Mouse (Mus musculus) liver, embryonic 14.5 days (tissue): ENCODE measurements at regions not wholly inside any gene's neighbourhood (a gene's known extent, or its start where the extent isn't known, plus 50 kb on each side); places are given as distances from the start of the nearest gene placed in this dataset.

Experiments used
- ATAC-seq: fragments of 200-750 bp; cut with Nextera tagmentation; 2 replicates; pipeline ENCODE4 v1.8.0; 2017; ENCODE audit warnings: moderate number of reproducible peaks, mild to moderate bottlenecking, moderate library complexity; ENCODE audit not compliant: insufficient read depth
- DNase-seq, 3 experiments: peaks; one replicate each; pipeline ENCODE4 v3.0.0-alpha.2; 2012 to 2013; ENCODE audit warnings: low read depth in 3 of 3, low spot score in 3 of 3
- H3K27ac ChIP-seq: fragments of 300-500 bp; sonication (generic); 2 replicates; pipeline ENCODE4 v1.5.1; 2014; ENCODE audit warnings: moderate library complexity, mild to moderate bottlenecking, control low read depth, inconsistent platforms
- H3K27me3 ChIP-seq: fragments of 300-500 bp; sonication (generic); 2 replicates; pipeline ENCODE4 v1.6.1; 2014; ENCODE audit warnings: mild to moderate bottlenecking, low read length, moderate library complexity; ENCODE audit not compliant: control insufficient read depth, insufficient read depth
- H3K36me3 ChIP-seq: fragments of 300-500 bp; sonication (generic); replicated peaks from 2 replicates; pipeline ENCODE4 v1.6.1; 2014; ENCODE audit warnings: low read depth; ENCODE audit not compliant: control insufficient read depth, insufficient read depth
- H3K4me1 ChIP-seq, 2 experiments: fragments of 200-500 bp in 1 of 2; fragments of 300-500 bp in 1 of 2; sonication (generic) in 1 of 2; replicated peaks; 2 replicates each; pipeline ENCODE4 v1.6.1; 2012 to 2014; ENCODE audit warnings: antibody characterized with exemption in 1 of 2, inconsistent platforms in 1 of 2, low read length in 1 of 2; ENCODE audit not compliant: control insufficient read depth in 2 of 2, insufficient read depth in 2 of 2
- H3K4me2 ChIP-seq: fragments of 300-500 bp; sonication (generic); 2 replicates; pipeline ENCODE4 v1.6.1; 2014; ENCODE audit warnings: low read depth, mild to moderate bottlenecking, control low read depth, moderate library complexity
- H3K4me3 ChIP-seq, 2 experiments: fragments of 200-500 bp in 1 of 2; fragments of 300-500 bp in 1 of 2; sonication (generic) in 1 of 2; 2 replicates each; pipeline ENCODE4 v1.5.1; 2012 to 2014; ENCODE audit warnings: low read depth in 2 of 2, low read length in 2 of 2, mild to moderate bottlenecking in 2 of 2, control low read depth in 1 of 2, inconsistent platforms in 1 of 2, moderate library complexity in 1 of 2; ENCODE audit not compliant: insufficient read depth in 1 of 2
- H3K9ac ChIP-seq: fragments of 300-500 bp; sonication (generic); replicated peaks from 2 replicates; pipeline ENCODE4 v1.6.1; 2014; ENCODE audit warnings: mild to moderate bottlenecking, control low read depth, moderate library complexity
- H3K9me3 ChIP-seq: fragments of 300-500 bp; sonication (generic); 2 replicates; pipeline ENCODE4 v1.6.1; 2016; ENCODE audit warnings: low read length, mixed read lengths; ENCODE audit not compliant: control insufficient read depth
- CTCF ChIP-seq: IDR thresholded peaks from 2 replicates; pipeline ENCODE4 v1.5.1; 2016; ENCODE audit warnings: antibody characterized with exemption, low read depth, control low read depth
- EP300 ChIP-seq: IDR thresholded peaks from 2 replicates; pipeline ENCODE4 v1.6.1; 2016; ENCODE audit warnings: antibody characterized with exemption, low read depth
- WGBS: fragments of 180-500 bp; shearing (Covaris S2); extraction: QIAGEN DNeasy Blood & Tissue Kit; methylation state at CpG from one replicate; pipeline ENCODE4 v1.1.7; 2014; ENCODE audit not compliant: insufficient replicate concordance; 5-methylcytosine and 5-hydroxymethylcytosine counted together

DNA sequence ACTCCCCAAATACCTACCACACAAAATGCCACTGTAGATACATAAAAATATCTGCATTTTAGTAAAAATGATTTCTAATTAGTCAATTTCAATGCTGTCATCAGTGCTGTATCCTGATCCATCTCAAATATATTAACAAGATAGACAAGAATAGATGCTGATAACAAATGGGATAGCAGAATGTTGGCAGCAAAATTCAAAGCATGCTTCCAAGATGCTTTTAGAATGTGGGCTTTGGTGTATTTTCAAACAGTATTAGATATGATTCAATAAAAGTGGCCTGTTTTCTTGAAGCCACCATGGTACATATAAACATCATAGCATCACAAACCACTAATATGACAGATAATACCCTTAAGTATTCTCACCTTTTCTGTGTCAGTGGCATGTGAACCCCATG lies 597.6 kb downstream of the Cenpc1 start:
- DNase-seq = no peak
- no peak overlapping the region for H3K4me3 ChIP-seq
- H3K9me3 ChIP-seq = no peaks in the 10 kb centered on the region
- ATAC-seq = no peak
- no peak overlapping the region for H3K4me2 ChIP-seq
- no peak overlapping the region for H3K9ac ChIP-seq
- no peaks in the 10 kb centered on the region for H3K4me1 ChIP-seq
- no peak for TF ChIP-seq CTCF
- no peak for TF ChIP-seq EP300
- H3K27ac ChIP-seq = no peak overlapping the region
- H3K27me3 ChIP-seq = no peaks in the 10 kb centered on the region
- H3K36me3 ChIP-seq = no peaks in the 10 kb centered on the region

DNA sequence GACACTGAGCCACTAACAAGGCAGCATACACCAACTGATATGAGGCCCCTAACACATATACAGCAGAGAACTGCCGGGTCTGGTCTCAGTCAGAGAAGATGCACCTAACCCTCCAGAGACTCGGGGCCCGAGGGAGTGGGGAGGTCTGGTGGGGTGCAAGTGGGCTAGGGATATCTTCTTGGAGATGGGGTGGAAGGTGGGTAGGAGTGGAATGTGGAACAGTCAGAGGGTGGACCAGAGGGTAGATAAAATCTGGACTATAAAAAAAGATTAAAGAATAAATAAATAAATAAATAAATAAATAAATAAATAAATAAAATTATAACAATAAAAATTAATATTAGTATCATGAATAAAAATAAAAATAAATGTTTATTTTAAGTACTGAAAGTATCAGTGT lies 598.2 kb downstream of the Cenpc1 start:
- WGBS = 74% methylated on average over 3 of the region's 3 CpGs
- ATAC-seq (no peak), DNase-seq (no peak)
- Histone ChIP-seq H3K4me2 (no peak overlapping the region), H3K27me3 (no peaks in the 10 kb centered on the region), H3K27ac (no peak overlapping the region), H3K4me3 (no peak overlapping the region), H3K9me3 (no peaks in the 10 kb centered on the region), H3K36me3 (no peaks in the 10 kb centered on the region), H3K4me1 (no peaks in the 10 kb centered on the region), H3K9ac (no peak overlapping the region)
- no peak for TF ChIP-seq CTCF
